Mouse (Mus musculus) forebrain, embryonic 10.5 days (tissue): Measurements from ENCODE around the gene Mtch1. TPM values are rescaled to one million over a fixed set of nuclear protein-coding genes. Genes with fewer than 3 reads are reported as not detected.
"Not testable (repeated sequence)": the region's sequence is repeated elsewhere in the genome, so short reads cannot be mapped to it uniquely, and the experiment has no call there.

Experiments used
- DNase-seq: peaks from one replicate; pipeline ENCODE4 v3.0.0-alpha.2; 2017; ENCODE audit warnings: low spot score; ENCODE audit errors: extremely low spot score
- H3K27ac ChIP-seq: fragments of 300-500 bp; sonication (generic); 2 replicates; pipeline ENCODE4 v1.5.1; 2016; ENCODE audit warnings: mild to moderate bottlenecking
- H3K27me3 ChIP-seq: fragments of 300-500 bp; sonication (generic); 2 replicates; pipeline ENCODE4 v1.6.1; 2016; ENCODE audit warnings: mild to moderate bottlenecking; ENCODE audit not compliant: poor library complexity, severe bottlenecking
- H3K36me3 ChIP-seq: fragments of 300-500 bp; sonication (generic); replicated peaks from 2 replicates; pipeline ENCODE4 v1.6.1; 2016; ENCODE audit warnings: mild to moderate bottlenecking, moderate library complexity
- H3K4me1 ChIP-seq: fragments of 300-500 bp; sonication (generic); 2 replicates; pipeline ENCODE4 v1.6.1; 2016
- H3K4me3 ChIP-seq: fragments of 300-500 bp; sonication (generic); 2 replicates; pipeline ENCODE4 v1.5.1; 2016; ENCODE audit warnings: mild to moderate bottlenecking, moderate library complexity
- H3K9me3 ChIP-seq: fragments of 300-500 bp; sonication (generic); 2 replicates; pipeline ENCODE4 v1.6.1; 2016; ENCODE audit warnings: mild to moderate bottlenecking, moderate library complexity
- WGBS: fragments of 180-500 bp; shearing (Covaris S2); methylation state at CpG from one replicate; pipeline ENCODE4 v1.1.7; 2016; 5-methylcytosine and 5-hydroxymethylcytosine counted together
- polyA plus RNA-seq: library from polyadenylated mRNA; unstranded; fragments of >200 nt; fragmentation: Nextera tagmentation; extraction: Ambion mirVana; gene quantifications from 2 replicates; pipeline ENCODE4 v1.2.1, GENCODE M21; 2016

The Mtch1 gene
- polyA plus RNA-seq, 1 experiment from 2014 or later: 255 TPM

DNA sequence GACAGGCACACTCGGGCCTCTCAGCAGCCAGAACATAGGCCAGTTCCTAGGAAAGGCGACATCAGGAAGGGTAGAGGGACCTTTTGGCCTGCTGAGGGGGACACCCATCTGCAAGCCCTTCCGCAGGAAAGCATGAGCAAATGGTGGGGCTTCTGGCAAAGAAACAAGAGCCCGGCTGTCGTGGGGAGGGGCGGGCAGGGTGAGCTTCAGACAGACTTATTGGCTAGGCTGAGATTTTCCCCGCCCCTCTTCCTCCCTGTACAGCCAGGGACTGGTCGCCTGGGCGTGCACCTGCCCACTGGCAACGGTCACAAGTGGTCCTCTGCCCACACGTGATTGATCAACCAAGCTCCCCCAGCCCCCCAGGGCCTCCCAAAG is 8.7 kb upstream of the Mtch1 start:
- H3K9me3 ChIP-seq: no peaks in the 10 kb centered on the region
- H3K4me3 ChIP-seq: peak overlapping the region; percentile 55
- H3K4me1 ChIP-seq: peaks cover 51% of the 10 kb centered on the region
- no peaks in the 10 kb centered on the region for H3K36me3 ChIP-seq
- peak overlapping the region; percentile 98 for H3K27ac ChIP-seq
- WGBS: 2% methylated on average over 11 of the region's 11 CpGs
- H3K27me3 ChIP-seq: no peaks in the 10 kb centered on the region
- DNase-seq: peak; percentile 86

DNA sequence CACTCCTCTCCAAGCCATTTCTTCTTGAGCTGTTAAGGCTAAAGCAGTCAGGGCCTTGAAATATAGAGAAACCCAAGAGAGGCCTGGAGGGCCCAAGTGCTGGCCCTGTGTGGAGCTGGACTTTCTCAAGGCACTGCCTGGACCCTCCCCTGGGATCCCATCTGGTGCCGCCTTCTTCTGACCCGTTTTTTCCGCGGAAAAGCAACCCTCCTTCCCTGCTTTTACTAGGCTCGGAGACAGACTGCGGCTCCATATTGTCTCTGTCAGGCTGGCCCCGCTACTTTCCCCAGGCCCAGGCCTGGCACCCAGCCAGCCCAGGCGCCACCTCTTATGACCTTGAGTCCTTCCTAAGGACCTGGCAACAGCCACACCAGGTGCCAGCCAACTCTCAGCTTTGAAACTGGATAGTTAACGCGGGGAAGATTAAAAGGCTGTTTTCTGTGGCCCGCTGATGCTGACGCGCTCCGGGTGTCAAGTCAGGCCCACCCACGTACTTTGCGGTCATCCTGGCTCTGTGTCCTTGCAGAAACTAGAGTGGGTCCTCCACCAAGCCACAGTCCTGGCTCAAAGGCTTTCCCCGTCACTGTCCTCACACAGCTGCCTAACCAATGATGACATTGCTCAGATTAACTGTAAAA is 8.2 kb upstream of the Mtch1 start:
- peak; percentile 52 for DNase-seq
- peak overlapping the region; percentile 55 for H3K4me3 ChIP-seq
- peaks cover 46% of the 10 kb centered on the region for H3K4me1 ChIP-seq
- 30% methylated on average over 17 of the region's 17 CpGs for WGBS
- peak overlapping the region; percentile 98 for H3K27ac ChIP-seq
- no peaks in the 10 kb centered on the region for H3K27me3 ChIP-seq
- H3K9me3 ChIP-seq: no peaks in the 10 kb centered on the region
- no peaks in the 10 kb centered on the region for H3K36me3 ChIP-seq

DNA sequence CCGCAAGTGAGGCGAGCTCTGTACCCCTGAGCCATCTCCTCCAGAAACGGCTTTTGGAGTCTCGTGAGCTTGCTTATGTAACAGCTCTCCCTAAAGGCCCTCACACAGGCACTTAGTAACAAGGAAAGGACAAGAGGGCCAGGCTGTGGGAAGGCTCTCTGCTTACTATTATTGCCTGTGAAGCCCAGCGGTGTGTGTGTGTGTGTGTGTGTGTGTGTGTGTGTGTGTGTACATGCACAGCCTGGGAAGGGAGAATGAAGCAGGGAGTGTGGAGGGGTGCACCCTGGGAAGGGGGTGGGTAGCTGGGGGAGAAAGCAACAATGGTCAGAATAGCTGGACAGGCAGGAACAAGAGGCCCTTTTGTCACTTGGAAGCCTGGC is 7.7 kb upstream of the Mtch1 start:
- no peaks in the 10 kb centered on the region for H3K27me3 ChIP-seq
- peak; percentile 83 for DNase-seq
- H3K36me3 ChIP-seq: no peaks in the 10 kb centered on the region
- peak overlapping the region; percentile 55 for H3K4me3 ChIP-seq
- peaks cover 41% of the 10 kb centered on the region for H3K4me1 ChIP-seq
- no peaks in the 10 kb centered on the region for H3K9me3 ChIP-seq
- 39% methylated on average over 5 of the region's 5 CpGs for WGBS
- peak overlapping the region; percentile 98 for H3K27ac ChIP-seq

DNA sequence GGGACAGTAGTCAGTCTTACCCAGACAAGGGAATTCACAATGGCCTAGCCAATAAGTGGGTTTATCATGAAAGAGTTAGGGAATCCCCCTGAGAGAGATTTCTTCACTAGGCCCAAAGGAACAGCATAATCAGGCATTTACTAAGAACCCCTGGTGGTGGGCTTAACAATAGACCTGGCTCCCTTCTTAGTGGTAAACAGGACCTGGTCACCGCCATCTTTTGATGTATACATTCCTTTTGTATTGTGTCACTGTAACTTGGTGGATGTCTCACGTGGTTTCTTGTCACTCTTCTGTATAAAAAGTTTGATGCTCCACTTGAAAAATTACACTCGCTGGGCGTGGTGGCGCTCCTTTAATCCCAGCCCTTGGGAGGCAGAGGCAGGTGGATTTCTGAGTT is 3.3 kb upstream of the Mtch1 start:
- 64% methylated on average over 5 of the region's 5 CpGs for WGBS

DNA sequence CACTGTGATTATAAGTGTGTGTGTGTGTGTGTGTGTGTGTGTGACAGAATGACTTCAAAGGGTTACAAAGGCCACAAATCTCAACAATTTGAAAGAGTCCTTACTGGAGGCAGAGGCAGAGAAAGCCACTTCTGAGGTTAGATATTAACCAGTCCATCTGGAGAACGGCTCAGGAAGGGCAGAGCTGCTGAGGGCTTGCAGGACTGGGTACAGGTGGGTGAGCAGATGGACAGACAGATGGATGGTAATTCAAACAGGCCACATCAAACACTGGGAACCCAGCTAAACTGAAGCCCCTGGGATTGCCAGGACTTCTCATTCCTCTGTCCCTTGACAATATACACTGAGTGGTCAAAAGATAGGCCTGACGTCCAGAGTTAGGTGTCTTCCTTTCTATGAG is 1.3 kb upstream of the Mtch1 start:
- 0 out of 2 replicates have a peak overlapping the region, but pooled peaks have one; percentile 2 for H3K27ac ChIP-seq
- H3K27me3 ChIP-seq: no peaks in the 10 kb centered on the region
- no peaks in the 10 kb centered on the region for H3K9me3 ChIP-seq
- DNase-seq: no peak
- 91% methylated on average over 2 of the region's 2 CpGs for WGBS
- H3K36me3 ChIP-seq: peaks cover 15% of the 10 kb centered on the region
- H3K4me1 ChIP-seq: peaks cover 32% of the 10 kb centered on the region
- H3K4me3 ChIP-seq: no peak overlapping the region

More for the DNA sequence above, 3.3 kb upstream of the Mtch1 start:
- H3K27ac ChIP-seq, DNase-seq, H3K9me3 ChIP-seq, H3K4me3 ChIP-seq, H3K36me3 ChIP-seq, H3K27me3 ChIP-seq: not testable (repeated sequence)
- peaks cover 39% of the 10 kb centered on the region for H3K4me1 ChIP-seq

DNA sequence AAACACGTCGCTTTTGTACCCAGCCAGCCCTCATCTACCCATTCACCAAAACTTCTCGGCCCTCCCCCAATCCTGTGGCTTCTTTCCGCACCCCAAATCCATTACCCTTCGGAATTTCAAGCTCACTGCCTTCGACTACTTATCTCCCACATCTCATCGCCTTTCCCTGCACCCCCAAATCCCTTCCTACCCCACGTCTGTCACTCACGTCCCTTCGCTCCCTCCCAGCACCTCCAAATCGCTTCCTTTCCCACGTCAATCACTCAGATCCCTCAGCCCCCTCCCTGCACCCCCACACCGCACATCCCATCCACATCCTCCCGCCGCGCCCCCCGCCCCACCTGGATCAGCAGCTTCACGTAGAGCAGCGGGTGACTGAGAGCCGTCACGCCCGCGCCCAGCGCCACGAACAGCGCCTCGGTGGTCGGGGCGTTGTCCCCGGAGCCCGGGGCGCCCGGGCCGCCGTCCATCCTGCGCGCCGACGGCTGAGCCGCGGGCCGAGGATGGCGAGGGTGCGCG is 549 bp downstream of the Mtch1 start:
- no peaks in the 10 kb centered on the region for H3K27me3 ChIP-seq
- peaks cover 33% of the 10 kb centered on the region for H3K36me3 ChIP-seq
- peak overlapping the region; percentile 96 for H3K4me3 ChIP-seq
- WGBS: under 1% methylated on average over 45 of the region's 45 CpGs
- no peaks in the 10 kb centered on the region for H3K9me3 ChIP-seq
- DNase-seq: peak; percentile 50
- peak overlapping the region; percentile 96 for H3K27ac ChIP-seq
- H3K4me1 ChIP-seq: peaks cover 41% of the 10 kb centered on the region

DNA sequence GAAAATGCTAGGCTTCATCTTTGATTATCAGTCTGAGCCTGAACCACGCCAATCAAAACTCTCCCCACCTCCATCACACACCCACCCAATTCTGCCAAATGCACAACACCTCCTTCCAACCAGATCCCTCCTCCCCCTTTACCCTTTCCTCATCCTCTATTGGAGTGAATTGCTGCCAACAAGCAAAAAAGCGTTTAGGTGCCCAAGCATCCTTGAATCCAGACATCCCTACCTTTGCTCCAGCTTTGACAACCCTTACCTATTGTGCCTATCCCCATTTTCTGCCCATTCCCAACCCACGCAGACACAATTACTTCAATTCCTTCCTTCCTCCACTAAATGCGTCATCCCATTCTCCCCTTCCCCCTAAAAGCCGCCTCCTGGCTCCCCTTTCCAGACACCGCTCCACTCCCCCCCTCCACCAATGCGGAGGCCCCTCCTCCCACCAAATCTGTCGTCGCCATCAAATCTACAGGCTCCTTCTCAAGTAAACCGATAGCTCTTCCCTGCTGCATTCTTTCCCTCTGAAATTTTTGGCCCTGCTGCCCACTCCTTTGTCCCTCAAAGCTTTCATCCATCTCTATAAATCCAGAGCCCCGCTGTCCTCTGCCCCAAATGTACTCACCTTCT is 1.1 kb downstream of the Mtch1 start:
- Histone ChIP-seq H3K36me3 (peaks cover 39% of the 10 kb centered on the region), H3K9me3 (no peaks in the 10 kb centered on the region), H3K27me3 (no peaks in the 10 kb centered on the region), H3K27ac (peak overlapping the region; percentile 96), H3K4me3 (peak overlapping the region; percentile 96), H3K4me1 (peaks cover 47% of the 10 kb centered on the region)
- DNase-seq: peak; percentile 45
- 6% methylated on average over 11 of the region's 11 CpGs for WGBS

DNA sequence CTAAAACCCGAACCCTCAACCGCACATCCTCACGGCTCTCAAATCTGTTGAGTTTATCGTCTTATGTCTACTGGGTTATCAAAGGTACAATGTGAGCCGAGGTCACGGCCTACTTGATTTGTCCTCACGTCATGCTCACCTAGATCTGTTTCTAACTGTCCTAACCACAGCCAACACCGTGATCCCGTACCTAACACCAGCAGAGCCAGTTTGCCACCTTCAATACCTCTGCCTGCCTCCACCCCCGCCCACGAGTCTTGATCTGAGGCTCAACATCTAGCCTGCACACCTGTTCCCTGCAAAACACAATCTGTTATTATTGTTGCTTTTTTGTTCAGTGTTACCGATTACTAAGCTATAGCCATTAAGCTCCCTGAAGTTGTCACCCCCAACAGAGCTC is 2.5 kb downstream of the Mtch1 start:
- WGBS: 95% methylated on average over 12 of the region's 12 CpGs
- Histone ChIP-seq H3K9me3 (no peaks in the 10 kb centered on the region), H3K4me1 (peaks cover 61% of the 10 kb centered on the region), H3K36me3 (peaks cover 48% of the 10 kb centered on the region), H3K27ac (no peak overlapping the region), H3K4me3 (no peak overlapping the region), H3K27me3 (no peaks in the 10 kb centered on the region)
- no peak for DNase-seq

DNA sequence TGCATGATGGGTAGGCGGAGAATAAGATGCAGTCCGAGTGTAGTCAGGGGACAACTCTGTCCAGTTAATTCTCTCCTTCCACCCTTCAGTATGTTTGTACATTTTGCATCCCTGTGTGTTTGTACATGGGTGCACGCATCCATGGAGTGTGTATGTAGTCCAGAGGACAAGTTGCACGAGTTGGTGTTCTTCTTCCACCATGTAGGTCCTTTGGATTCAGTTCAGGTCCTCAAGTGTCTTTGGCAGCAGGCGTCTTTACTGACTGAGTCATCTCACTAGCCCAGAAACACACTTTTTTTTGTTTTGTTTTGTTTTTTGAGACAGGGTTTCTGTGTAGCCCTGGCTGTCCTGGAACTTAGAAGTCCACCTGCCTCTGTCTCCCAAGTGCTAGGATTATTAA is 4.5 kb downstream of the Mtch1 start:
- peaks cover 55% of the 10 kb centered on the region for H3K4me1 ChIP-seq
- H3K4me3 ChIP-seq: no peak overlapping the region
- peaks cover 68% of the 10 kb centered on the region for H3K36me3 ChIP-seq
- H3K9me3 ChIP-seq: no peaks in the 10 kb centered on the region
- H3K27me3 ChIP-seq: no peaks in the 10 kb centered on the region
- no peak overlapping the region for H3K27ac ChIP-seq
- no peak for DNase-seq
- WGBS: 91% methylated on average over 5 of the region's 5 CpGs

DNA sequence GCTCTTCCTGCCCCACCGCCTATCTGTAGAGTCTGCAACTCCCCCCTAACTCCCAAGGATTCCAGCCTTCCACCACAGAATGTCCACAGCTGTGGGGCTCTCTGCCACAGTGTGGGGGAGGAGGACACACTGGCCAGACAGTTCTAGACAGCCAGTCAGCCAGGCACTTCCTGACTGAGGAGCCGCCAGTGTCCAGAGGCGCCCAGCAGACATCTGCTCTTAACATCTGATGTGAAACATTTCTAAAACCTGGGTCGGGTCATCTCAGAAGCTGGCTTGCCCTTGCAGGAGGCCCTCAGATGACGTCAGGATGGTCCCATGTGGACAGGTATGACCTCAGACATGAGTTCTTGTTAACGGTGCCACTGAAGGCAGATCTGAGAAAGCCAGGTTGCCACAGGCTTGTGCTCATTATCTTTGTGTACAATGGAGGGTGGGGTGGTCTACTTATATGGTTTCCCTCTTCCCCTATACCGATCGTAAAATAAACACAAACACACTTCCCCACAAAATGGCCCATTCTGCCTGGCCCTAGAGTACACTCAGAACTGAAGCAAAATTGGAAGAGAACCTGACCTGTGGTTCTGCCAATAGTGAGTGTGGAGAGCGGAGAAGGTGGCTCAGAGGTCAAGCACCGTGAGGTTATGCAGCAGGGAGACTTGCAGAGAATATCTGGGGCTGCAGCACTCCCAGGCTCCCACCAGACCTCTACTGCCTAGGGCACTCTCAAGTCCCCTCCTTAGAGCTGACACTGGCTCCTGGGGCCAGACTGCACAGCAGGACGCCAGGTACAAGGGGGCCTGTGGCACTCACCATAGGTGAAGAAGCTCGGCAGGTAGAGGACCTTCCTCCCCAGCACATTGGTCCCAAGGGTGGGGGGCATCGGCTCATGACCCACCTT is 5.5 kb downstream of the Mtch1 start:
- no peaks in the 10 kb centered on the region for H3K27me3 ChIP-seq
- H3K4me3 ChIP-seq: no peak overlapping the region
- H3K36me3 ChIP-seq: peaks cover 78% of the 10 kb centered on the region
- peak overlapping the region; percentile 77; the same call in 1 of the 2 replicates for H3K27ac ChIP-seq
- DNase-seq: no peak
- peaks cover 48% of the 10 kb centered on the region for H3K4me1 ChIP-seq
- 56% methylated on average over 13 of the region's 13 CpGs for WGBS
- H3K9me3 ChIP-seq: no peaks in the 10 kb centered on the region

DNA sequence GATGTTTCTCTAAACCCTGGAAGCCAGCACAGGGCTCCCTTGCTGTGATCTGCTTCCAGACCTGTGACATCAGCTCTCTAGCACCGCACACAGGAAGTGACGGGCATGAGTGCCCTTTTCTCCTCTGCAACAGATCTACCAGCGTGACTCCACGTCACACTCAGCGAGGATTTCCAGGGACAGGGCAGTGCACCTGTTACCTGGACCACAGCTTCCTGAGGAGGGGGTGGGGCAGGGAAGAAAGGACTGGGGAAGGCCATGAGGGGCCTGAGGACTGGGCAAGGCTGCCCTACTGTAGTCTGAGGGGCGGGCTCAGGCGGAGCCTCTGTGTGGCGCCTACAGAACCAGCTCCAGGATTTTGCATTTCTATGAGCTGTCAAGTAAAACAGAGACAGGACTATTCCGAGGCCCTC is 6.1 kb downstream of the Mtch1 start:
- H3K27me3 ChIP-seq: no peaks in the 10 kb centered on the region
- peak; percentile 35 for DNase-seq
- no peaks in the 10 kb centered on the region for H3K9me3 ChIP-seq
- peak overlapping the region; percentile 9; the same call in 1 of the 2 replicates for H3K4me3 ChIP-seq
- 26% methylated on average over 9 of the region's 9 CpGs for WGBS
- peak overlapping the region; percentile 77 for H3K27ac ChIP-seq
- peaks cover 85% of the 10 kb centered on the region for H3K36me3 ChIP-seq
- peaks cover 43% of the 10 kb centered on the region for H3K4me1 ChIP-seq

DNA sequence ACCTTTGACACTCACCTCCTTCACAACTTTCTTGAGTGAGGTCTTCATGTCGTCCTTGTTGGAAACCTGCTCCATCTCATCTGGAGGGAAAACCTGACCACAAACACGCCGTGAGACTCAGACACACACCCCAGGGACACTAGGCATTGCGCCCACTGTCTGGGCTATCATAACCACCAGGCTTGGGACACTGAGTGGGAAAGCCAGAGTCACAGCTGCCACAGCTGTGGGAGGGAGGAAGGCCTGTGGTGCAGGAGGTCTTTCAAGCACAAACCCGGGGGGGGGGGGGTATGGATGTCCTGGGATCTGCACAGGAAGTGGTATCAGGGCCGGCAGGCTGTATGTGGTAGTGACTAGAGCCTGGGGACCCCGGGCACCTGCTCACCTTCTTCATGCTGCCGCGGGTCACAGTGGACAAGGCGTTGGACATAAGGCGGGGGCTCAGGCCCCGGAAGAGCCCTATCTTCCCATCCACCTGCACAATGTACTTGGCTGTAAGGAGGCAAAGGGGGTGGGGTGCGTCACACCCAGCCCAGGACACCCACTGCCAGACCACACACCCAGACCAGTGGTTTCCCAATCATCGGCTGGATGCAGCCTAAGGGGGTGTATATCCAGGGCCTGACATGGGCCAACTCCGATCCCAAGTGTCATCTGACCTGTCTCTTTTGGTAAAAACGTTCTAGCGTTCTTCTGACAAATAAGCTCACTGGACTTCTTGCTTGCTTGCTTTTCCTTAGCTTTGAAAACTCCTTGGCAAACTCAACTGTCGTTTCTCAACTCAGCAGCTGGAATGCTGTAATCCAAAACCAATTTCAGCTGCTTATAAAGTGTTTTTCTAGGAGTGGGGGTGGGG is 7.1 kb downstream of the Mtch1 start:
- Histone ChIP-seq H3K27ac (peak overlapping the region; percentile 77), H3K36me3 (peaks cover 93% of the 10 kb centered on the region), H3K9me3 (no peaks in the 10 kb centered on the region), H3K4me3 (no peak overlapping the region), H3K27me3 (no peaks in the 10 kb centered on the region), H3K4me1 (peaks cover 34% of the 10 kb centered on the region)
- no peak for DNase-seq
- WGBS: 85% methylated on average over 18 of the region's 18 CpGs
